Mouse (Mus musculus): ENCODE measurements around the gene Rbms3. TPM values are rescaled to one million over a fixed set of nuclear protein-coding genes. Genes with fewer than 3 reads are reported as not detected.

The Rbms3 gene
- total and polyA plus RNA-seq, 3 experiments: 8.1 to 12.5 (median 8.8) TPM

GRCm38 (mm10) chr9:116762395-116763025 lies 867.2 kb downstream of the Rbms3 start:
- Histone ChIP-seq H3K9ac (ENCODE audit: low read depth, low read length) (no peak overlapping the region), H3K4me1 (ENCODE audit: control insufficient read depth, insufficient read depth, low read length) (peaks cover 4% of the 10 kb centered on the region), H3K27ac (no peak overlapping the region), H3K27me3 (ENCODE audit: control insufficient read depth, insufficient read depth, low read length) (no peaks in the 10 kb centered on the region), H3K79me2 (replicated peaks; ENCODE audit: control insufficient read depth, insufficient read depth, low read length) (no peaks in the 10 kb centered on the region), H3K4me3 (no peak overlapping the region), H3K36me3 (ENCODE audit: control insufficient read depth, insufficient read depth, low read length) (no peaks in the 10 kb centered on the region)
- 46% methylated on average over 10 of the region's 10 CpGs for WGBS
- peak in 1 of 2 experiments; percentile 7 for DNase-seq
- no peak for TF ChIP-seq POLR2A (IDR thresholded peaks at IDR 0.05; ENCODE audit: insufficient read depth, low read depth, low read length)
- TF ChIP-seq EP300 (IDR thresholded peaks at IDR 0.05; ENCODE audit: insufficient read depth, low read depth, low read length): no peak
- no peak for TF ChIP-seq CTCF (IDR thresholded peaks at IDR 0.05)
- intact Hi-C loops (cut with DNase I): no loop called here

GRCm38 (mm10) chr9:116748857-116749584 lies 880.7 kb downstream of the Rbms3 start:
- Histone ChIP-seq H3K36me3 (ENCODE audit: control insufficient read depth, insufficient read depth, low read length) (no peaks in the 10 kb centered on the region), H3K4me1 (ENCODE audit: control insufficient read depth, insufficient read depth, low read length) (no peaks in the 10 kb centered on the region), H3K27ac (no peak overlapping the region), H3K4me3 (no peak overlapping the region), H3K27me3 (ENCODE audit: control insufficient read depth, insufficient read depth, low read length) (no peaks in the 10 kb centered on the region), H3K9ac (ENCODE audit: low read depth, low read length) (no peak overlapping the region), H3K79me2 (replicated peaks; ENCODE audit: control insufficient read depth, insufficient read depth, low read length) (no peaks in the 10 kb centered on the region)
- WGBS: 51% methylated on average over 11 of the region's 11 CpGs
- no peak for DNase-seq
- TF ChIP-seq CTCF (IDR thresholded peaks at IDR 0.05) (no peak), EP300 (IDR thresholded peaks at IDR 0.05; ENCODE audit: insufficient read depth, low read depth, low read length) (no peak), POLR2A (IDR thresholded peaks at IDR 0.05; ENCODE audit: insufficient read depth, low read depth, low read length) (no peak)
- intact Hi-C loops (cut with DNase I): no loop called here

- Histone ChIP-seq H3K4me1 (ENCODE audit: control insufficient read depth, insufficient read depth, low read length) (no peaks in the 10 kb centered on the region), H3K9ac (ENCODE audit: low read depth, low read length) (no peak overlapping the region), H3K27ac (no peak overlapping the region), H3K4me3 (no peak overlapping the region), H3K36me3 (ENCODE audit: control insufficient read depth, insufficient read depth, low read length) (no peaks in the 10 kb centered on the region), H3K79me2 (replicated peaks; ENCODE audit: control insufficient read depth, insufficient read depth, low read length) (no peaks in the 10 kb centered on the region), H3K27me3 (ENCODE audit: control insufficient read depth, insufficient read depth, low read length) (no peaks in the 10 kb centered on the region)
- no peak for TF ChIP-seq EP300 (IDR thresholded peaks at IDR 0.05; ENCODE audit: insufficient read depth, low read depth, low read length)
- WGBS: 93% methylated on average over 4 of the region's 4 CpGs
- intact Hi-C loops (cut with DNase I): no loop called here
- no peak for DNase-seq
Observed at GRCm38 (mm10) chr9:116748346-116748745, 881.4 kb downstream of the Rbms3 start.

GRCm38 (mm10) chr9:116746871-116747270 lies 882.8 kb downstream of the Rbms3 start:
- no peaks in the 10 kb centered on the region for H3K4me1 ChIP-seq (ENCODE audit: control insufficient read depth, insufficient read depth, low read length)
- H3K27me3 ChIP-seq (ENCODE audit: control insufficient read depth, insufficient read depth, low read length): no peaks in the 10 kb centered on the region
- H3K27ac ChIP-seq: no peak overlapping the region
- DNase-seq: no peak
- WGBS: 80% methylated on average over 3 of the region's 3 CpGs
- TF ChIP-seq CTCF (IDR thresholded peaks at IDR 0.05): peak; percentile 50
- no peak for TF ChIP-seq POLR2A (IDR thresholded peaks at IDR 0.05; ENCODE audit: insufficient read depth, low read depth, low read length)
- TF ChIP-seq EP300 (IDR thresholded peaks at IDR 0.05; ENCODE audit: insufficient read depth, low read depth, low read length): no peak
- intact Hi-C loops (cut with DNase I): no loop called here
- H3K36me3 ChIP-seq (ENCODE audit: control insufficient read depth, insufficient read depth, low read length): no peaks in the 10 kb centered on the region
- no peaks in the 10 kb centered on the region; the same call in 1 of the 2 replicates for H3K79me2 ChIP-seq (replicated peaks; ENCODE audit: control insufficient read depth, insufficient read depth, low read length)
- H3K4me3 ChIP-seq: no peak overlapping the region
- H3K9ac ChIP-seq (ENCODE audit: low read depth, low read length): no peak overlapping the region

- Histone ChIP-seq H3K9ac (ENCODE audit: low read depth, low read length) (no peak overlapping the region), H3K27me3 (ENCODE audit: control insufficient read depth, insufficient read depth, low read length) (no peaks in the 10 kb centered on the region), H3K4me3 (no peak overlapping the region), H3K4me1 (ENCODE audit: control insufficient read depth, insufficient read depth, low read length) (no peaks in the 10 kb centered on the region), H3K79me2 (replicated peaks; ENCODE audit: control insufficient read depth, insufficient read depth, low read length) (no peaks in the 10 kb centered on the region; the same call in 1 of the 2 replicates), H3K36me3 (ENCODE audit: control insufficient read depth, insufficient read depth, low read length) (no peaks in the 10 kb centered on the region), H3K27ac (no peak overlapping the region)
- 81% methylated on average over 2 of the region's 2 CpGs for WGBS
- DNase-seq: no peak
- intact Hi-C loops (cut with DNase I): no loop called here
- TF ChIP-seq EP300 (IDR thresholded peaks at IDR 0.05; ENCODE audit: insufficient read depth, low read depth, low read length): no peak
- peak; percentile 28 for TF ChIP-seq CTCF (IDR thresholded peaks at IDR 0.05)
Observed at GRCm38 (mm10) chr9:116737786-116738185, 891.9 kb downstream of the Rbms3 start.

DNA sequence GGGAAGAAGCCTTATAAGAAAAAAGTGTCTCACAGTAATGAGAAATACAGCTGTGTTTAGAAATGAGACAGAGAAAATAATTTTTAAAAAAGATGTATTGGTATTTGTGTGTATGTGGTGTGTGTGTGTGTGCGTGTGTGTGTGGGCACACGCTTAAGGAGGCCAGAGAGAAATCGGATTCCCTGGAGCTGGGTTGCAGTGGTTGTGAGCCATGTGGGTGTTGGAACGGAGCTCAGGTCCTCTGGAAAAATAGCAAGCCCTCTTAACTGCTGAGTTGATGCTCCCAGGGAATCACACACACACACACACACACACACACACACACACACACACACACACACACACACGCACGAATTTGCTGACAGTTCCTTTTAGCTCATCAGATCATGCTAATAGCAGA lies 900.5 kb downstream of the Rbms3 start:
- Histone ChIP-seq H3K27ac (no peak overlapping the region), H3K36me3 (ENCODE audit: control insufficient read depth, insufficient read depth, low read length) (no peaks in the 10 kb centered on the region), H3K9ac (ENCODE audit: low read depth, low read length) (no peak overlapping the region), H3K79me2 (replicated peaks; ENCODE audit: control insufficient read depth, insufficient read depth, low read length) (no peaks in the 10 kb centered on the region), H3K27me3 (ENCODE audit: control insufficient read depth, insufficient read depth, low read length) (no peaks in the 10 kb centered on the region), H3K4me1 (ENCODE audit: control insufficient read depth, insufficient read depth, low read length) (no peaks in the 10 kb centered on the region), H3K4me3 (no peak overlapping the region)
- TF ChIP-seq CTCF (IDR thresholded peaks at IDR 0.05) (no peak), EP300 (IDR thresholded peaks at IDR 0.05; ENCODE audit: insufficient read depth, low read depth, low read length) (no peak), POLR2A (IDR thresholded peaks at IDR 0.05; ENCODE audit: insufficient read depth, low read depth, low read length) (no peak)
- no peak for DNase-seq
- intact Hi-C loops (cut with DNase I): no loop called here
- WGBS: 80% methylated on average over 6 of the region's 6 CpGs
